Mouse (Mus musculus) cerebellum, adult 2 months (tissue): ENCODE measurements around the gene Slc25a26.

ENCODE experiments used
- CTCF ChIP-seq: fragments of 200-500 bp; IDR thresholded peaks from 2 replicates; pipeline ENCODE4 v1.5.1; 2011; ENCODE audit warnings: low read depth, mild to moderate bottlenecking, control low read depth, low read length, moderate library complexity, borderline replicate concordance; ENCODE audit not compliant: insufficient read depth
- POLR2A ChIP-seq: fragments of 200-500 bp; IDR thresholded peaks from 2 replicates; pipeline ENCODE4 v1.6.1; 2011; ENCODE audit warnings: low read length, control low read depth, borderline replicate concordance; ENCODE audit not compliant: insufficient read depth

- TF ChIP-seq CTCF (no peak), POLR2A (no peak)
Measured at GRCm38 (mm10) chr6:94646902-94647301, 146.8 kb downstream of the Slc25a26 start.
